Mouse (Mus musculus) natural killer cell, adult 2 months (primary cell): ENCODE data around the gene Rasal2.
"Not testable (repeated sequence)": the region's sequence is repeated elsewhere in the genome, so short reads cannot be mapped to it uniquely, and the experiment has no call there.

Experiments used
- DNase-seq, 2 experiments: peaks; one replicate each; pipeline ENCODE4 v3.0.0; 2022; ENCODE audit warnings: low spot score in 2 of 2

Rasal2 gene

DNA sequence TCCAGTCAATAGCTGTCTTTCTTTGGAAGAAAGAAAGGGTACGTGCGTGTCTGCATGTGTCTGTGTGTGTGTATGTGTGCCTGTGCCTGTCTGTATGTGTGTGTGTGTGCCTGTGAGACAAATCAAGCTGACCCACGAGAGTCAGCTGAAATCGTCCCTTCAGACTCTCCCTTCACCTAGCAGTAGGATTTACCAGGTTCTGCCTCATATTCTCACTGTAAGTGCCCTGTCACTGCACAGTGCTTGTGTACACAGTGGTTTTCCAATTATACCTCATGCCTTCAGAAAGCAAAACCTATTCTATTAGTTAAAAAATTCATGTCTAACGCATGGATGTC lies 168.0 kb downstream of the Rasal2 start:
- DNase-seq = no peak

GRCm38 (mm10) chr1:157243576-157244452 lies 168.6 kb downstream of the Rasal2 start:
- no peak for DNase-seq

- no peak for DNase-seq
Observed at GRCm38 (mm10) chr1:157239687-157240086, 172.7 kb downstream of the Rasal2 start.

- DNase-seq = not testable (repeated sequence)
Observed at GRCm38 (mm10) chr1:157236650-157237344, 175.6 kb downstream of the Rasal2 start.

GRCm38 (mm10) chr1:157233451-157233850 lies 178.9 kb downstream of the Rasal2 start:
- DNase-seq = no peak

DNA sequence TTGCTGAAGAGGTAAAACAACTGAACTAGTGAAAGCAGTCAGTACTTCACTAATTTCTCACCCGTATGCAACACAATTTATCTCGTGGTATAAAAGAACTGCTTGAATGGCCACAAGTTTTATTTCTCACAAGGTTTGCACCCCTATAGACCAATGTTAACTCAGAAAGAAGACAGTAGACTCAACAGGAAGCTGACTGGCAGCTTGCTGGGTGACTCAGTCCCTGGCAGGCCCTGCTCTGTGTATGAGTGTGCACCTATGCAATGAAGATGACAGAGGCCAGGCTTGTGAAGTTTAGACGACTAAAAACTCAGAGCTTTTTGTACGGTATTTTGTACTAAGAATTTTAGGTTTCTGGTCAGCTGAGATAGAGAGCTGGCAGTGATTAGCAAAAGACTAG lies 180.0 kb downstream of the Rasal2 start:
- DNase-seq = no peak

- DNase-seq = no peak
Observed at GRCm38 (mm10) chr1:157231016-157231415, 181.4 kb downstream of the Rasal2 start.

GRCm38 (mm10) chr1:157230386-157230785 lies 182.0 kb downstream of the Rasal2 start:
- no peak for DNase-seq

GRCm38 (mm10) chr1:157225013-157225412 lies 187.4 kb downstream of the Rasal2 start:
- no peak for DNase-seq

GRCm38 (mm10) chr1:157220910-157221309 lies 191.5 kb downstream of the Rasal2 start:
- no peak for DNase-seq

DNA sequence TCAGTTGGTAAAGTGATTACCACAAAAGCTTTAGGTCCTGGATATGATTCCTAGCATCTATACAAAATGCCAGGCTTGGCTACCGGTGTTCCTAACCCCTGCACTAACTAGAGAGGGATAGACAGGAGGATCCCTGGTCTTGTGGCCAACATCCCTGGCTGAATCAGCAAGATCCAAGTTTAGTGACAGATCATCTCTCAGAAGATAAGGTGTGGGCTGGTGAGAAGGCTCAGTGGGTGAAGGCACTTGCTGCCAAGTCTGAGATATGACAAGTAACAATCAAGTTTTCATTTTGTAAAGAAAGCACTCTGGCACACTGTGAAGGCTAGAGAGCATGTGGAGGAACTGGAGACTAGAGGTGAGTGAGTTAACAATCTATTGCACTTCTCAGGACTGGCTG lies 191.9 kb downstream of the Rasal2 start:
- no peak for DNase-seq

GRCm38 (mm10) chr1:157208754-157209153 lies 203.6 kb downstream of the Rasal2 start:
- DNase-seq = no peak

DNA sequence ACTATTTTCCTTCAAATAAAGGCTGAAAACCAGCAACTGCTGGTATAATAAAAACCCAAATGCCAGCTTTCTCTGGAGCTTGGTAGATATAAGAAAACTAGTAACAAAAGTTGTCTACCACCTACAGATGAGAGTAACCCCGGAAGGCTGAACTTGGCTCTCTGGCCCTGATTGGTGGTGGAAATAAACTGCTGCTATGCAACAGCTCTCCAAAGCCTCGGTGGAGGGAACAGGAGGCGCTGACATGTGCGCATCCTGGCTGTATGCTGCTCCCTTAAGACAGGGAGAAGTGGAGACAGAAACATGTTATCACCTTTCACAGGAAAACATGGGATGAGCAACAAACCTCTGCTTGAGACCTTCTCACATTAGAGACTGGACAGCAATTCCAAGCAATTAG lies 206.7 kb downstream of the Rasal2 start:
- no peak for DNase-seq

GRCm38 (mm10) chr1:157183043-157183442 lies 229.4 kb downstream of the Rasal2 start:
- no peak for DNase-seq

GRCm38 (mm10) chr1:157182431-157182830 lies 230.0 kb downstream of the Rasal2 start:
- no peak for DNase-seq

DNA sequence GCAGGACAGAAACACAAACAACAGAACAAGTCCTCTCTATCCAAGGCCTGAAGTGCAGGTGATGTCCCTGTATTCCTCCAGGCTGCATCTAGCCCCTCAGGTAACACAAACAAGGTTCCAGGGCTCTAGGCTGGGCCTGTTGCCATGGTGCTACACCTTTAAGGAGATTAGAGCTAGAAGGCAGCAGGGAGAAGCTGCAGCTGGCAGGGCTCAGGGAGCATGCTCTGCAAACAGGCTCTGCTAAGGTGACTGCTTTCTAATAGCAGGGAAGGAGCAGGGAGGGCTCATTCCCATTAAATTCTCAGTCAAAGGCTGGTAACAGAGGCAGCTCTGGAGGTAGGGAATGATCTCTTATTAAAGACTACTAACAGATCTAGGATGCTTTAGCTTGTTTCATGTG lies 231.3 kb downstream of the Rasal2 start:
- DNase-seq = no peak

- no peak for DNase-seq
Observed at GRCm38 (mm10) chr1:157178988-157179764, 233.2 kb downstream of the Rasal2 start.

DNA sequence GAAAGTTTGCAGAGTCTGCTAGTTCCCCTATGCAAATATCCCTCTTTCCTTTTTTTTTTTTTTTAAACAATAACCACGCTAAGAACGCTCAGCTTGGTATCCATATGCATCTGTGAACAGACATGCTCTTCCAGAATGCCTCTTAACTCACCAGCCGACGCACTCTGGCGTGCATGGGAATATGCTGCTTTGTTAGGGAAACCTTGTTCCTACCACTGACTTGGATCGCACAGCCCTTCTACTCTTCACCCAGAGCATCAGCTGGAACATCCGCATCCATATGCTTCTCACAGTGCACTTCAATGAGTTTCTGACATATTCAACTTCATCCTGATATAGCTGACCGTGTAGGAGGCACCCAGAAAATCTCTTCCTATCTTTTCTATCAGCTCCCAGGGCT lies 243.1 kb downstream of the Rasal2 start:
- no peak for DNase-seq

GRCm38 (mm10) chr1:157168891-157169290 lies 243.5 kb downstream of the Rasal2 start:
- no peak for DNase-seq

DNA sequence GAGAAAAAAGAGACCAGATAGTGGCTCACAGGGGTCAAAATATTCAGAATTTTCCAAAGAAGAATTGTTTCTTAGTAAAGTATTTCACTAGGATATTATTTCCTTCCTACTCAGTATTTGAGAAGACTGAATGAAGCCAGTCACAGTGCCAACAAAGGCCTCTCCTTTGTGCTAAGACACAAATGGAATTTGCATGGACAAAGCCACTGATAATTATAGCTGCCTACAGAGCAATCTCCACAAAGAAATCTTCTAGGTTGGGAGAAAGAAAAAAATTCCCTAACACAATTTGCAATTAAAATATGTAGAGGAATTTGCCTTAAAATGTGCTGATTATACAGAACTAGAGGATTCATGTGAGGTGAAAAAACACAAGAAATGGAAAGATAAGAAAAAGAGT lies 258.6 kb downstream of the Rasal2 start:
- no peak for DNase-seq

DNA sequence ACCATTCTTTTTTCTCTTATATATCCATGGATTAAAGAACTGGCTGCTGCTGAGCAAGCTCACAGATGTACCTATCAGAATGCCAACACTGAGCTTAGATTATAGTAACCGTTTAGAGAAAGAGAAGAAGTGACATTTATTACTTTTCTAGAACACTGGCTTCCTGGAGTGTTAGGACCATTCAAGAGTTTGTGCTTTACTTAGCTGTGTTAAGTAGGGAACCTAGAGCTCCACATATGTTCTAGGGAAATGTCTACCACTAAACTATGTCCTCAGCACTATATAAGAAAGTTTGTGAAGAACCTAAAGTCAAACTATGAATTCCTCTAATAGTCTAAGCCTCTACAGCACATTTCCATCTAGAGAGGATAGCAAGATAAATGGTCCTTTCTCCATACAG lies 262.3 kb downstream of the Rasal2 start:
- DNase-seq = no peak

GRCm38 (mm10) chr1:157144621-157145020 lies 267.8 kb downstream of the Rasal2 start:
- DNase-seq = no peak
